Mouse (Mus musculus): ENCODE data around the gene Plpp3. TPM values are rescaled to one million over a fixed set of nuclear protein-coding genes. Genes with fewer than 3 reads are reported as not detected.
A peak's percentile ranks its signal among the peaks of the same experiment; 100 is the strongest.

Gene Plpp3
- polyA plus RNA-seq, 1 experiment from 2014 or later: 48.6 TPM

DNA sequence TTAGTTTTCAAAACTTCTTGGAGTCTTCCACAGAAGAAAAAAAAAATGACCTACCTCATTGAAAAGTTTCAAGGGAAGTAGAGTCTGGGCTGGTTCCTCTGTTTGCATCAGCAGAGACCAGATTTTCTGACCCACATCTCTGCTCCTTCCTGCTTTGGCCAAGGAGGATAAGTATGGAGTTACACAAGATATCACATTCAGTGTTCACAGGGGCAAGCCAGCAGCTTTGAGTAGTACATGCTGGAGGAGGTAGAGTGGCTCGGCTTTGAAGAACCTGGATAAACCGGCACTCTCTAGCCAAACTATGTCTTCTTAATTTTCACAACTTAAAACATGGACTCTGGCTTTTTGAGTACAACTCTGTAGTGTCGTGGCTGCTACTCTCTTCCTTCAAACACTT is 3.9 kb upstream of the Plpp3 start:
- Histone ChIP-seq H3K4me3 (ENCODE audit: low read depth, low read length) (no peak overlapping the region), H3K9ac (ENCODE audit: low read length) (no peak overlapping the region), H3K4me1 (ENCODE audit: control insufficient read depth, insufficient read depth, low read length) (no peaks in the 10 kb centered on the region), H3K4me2 (ENCODE audit: low read length) (no peak overlapping the region), H3K9me3 (replicated peaks; ENCODE audit: control insufficient read depth, low read length) (no peaks in the 10 kb centered on the region), H3K36me3 (ENCODE audit: control insufficient read depth, insufficient read depth, low read length) (no peaks in the 10 kb centered on the region), H3K27me3 (replicated peaks; ENCODE audit: control insufficient read depth, insufficient read depth, low read length) (no peaks in the 10 kb centered on the region), H3K27ac (ENCODE audit: low read depth, low read length) (no peak overlapping the region)
- ATAC-seq: no peak
- no peak for DNase-seq (ENCODE audit: low spot score)
- WGBS: 86% methylated on average over 3 of the region's 3 CpGs

- Histone ChIP-seq H3K9me3 (replicated peaks; ENCODE audit: control insufficient read depth, low read length) (no peaks in the 10 kb centered on the region), H3K36me3 (ENCODE audit: control insufficient read depth, insufficient read depth, low read length) (no peaks in the 10 kb centered on the region), H3K27ac (ENCODE audit: low read depth, low read length) (no peak overlapping the region), H3K9ac (ENCODE audit: low read length) (no peak overlapping the region), H3K27me3 (replicated peaks; ENCODE audit: control insufficient read depth, insufficient read depth, low read length) (no peaks in the 10 kb centered on the region), H3K4me2 (ENCODE audit: low read length) (no peak overlapping the region), H3K4me1 (ENCODE audit: control insufficient read depth, insufficient read depth, low read length) (no peaks in the 10 kb centered on the region), H3K4me3 (ENCODE audit: low read depth, low read length) (no peak overlapping the region)
- no peak for DNase-seq (ENCODE audit: low spot score)
- no peak for ATAC-seq
- 78% methylated on average over 7 of the region's 7 CpGs for WGBS
Measured at GRCm38 (mm10) chr4:105156281-105156680, 866 bp upstream of the Plpp3 start.

- no peaks in the 10 kb centered on the region for H3K9me3 ChIP-seq (replicated peaks; ENCODE audit: control insufficient read depth, low read length)
- ATAC-seq: no peak; the same call in 1 of the 2 replicates
- H3K27ac ChIP-seq (ENCODE audit: low read depth, low read length): peak overlapping the region; percentile 93; the same call in 1 of the 2 replicates
- H3K36me3 ChIP-seq (ENCODE audit: control insufficient read depth, insufficient read depth, low read length): 0 out of 2 replicates have a peak, but pooled peaks cover 5% of the 10 kb centered on the region
- peak overlapping the region; percentile 88 for H3K4me3 ChIP-seq (ENCODE audit: low read depth, low read length)
- peak overlapping the region; percentile 95; the same call in 1 of the 2 replicates for H3K9ac ChIP-seq (ENCODE audit: low read length)
- DNase-seq (ENCODE audit: low spot score): no peak
- 0% methylated on average over 4 of the region's 4 CpGs for WGBS
- peaks cover 3% of the 10 kb centered on the region; the same call in 1 of the 2 replicates for H3K4me1 ChIP-seq (ENCODE audit: control insufficient read depth, insufficient read depth, low read length)
- peak overlapping the region; percentile 67 for H3K4me2 ChIP-seq (ENCODE audit: low read length)
- H3K27me3 ChIP-seq (replicated peaks; ENCODE audit: control insufficient read depth, insufficient read depth, low read length): no peaks in the 10 kb centered on the region
Measured at GRCm38 (mm10) chr4:105156955-105157275, 232 bp upstream of the Plpp3 start.

DNA sequence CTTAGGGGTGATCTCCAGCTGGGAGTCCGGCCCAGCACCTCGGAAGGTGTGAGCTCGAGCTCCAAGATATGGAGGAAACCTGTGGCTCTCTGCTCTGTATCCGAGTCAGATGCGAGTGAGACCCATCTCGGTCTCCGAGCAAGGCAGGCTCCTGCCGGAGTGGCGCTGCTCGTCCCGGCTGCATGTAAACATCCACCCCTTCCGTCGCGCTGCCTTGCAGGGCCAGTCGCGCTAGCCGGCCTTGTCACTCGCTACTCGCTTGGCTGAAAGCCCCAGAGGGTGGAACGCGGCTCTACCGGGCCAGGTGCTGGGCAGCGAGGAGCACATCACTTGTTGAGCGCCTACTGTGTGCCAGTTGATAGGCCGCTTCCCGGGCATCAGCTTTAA is 1.0 kb downstream of the Plpp3 start:
- 0 out of 2 replicates have a peak, but pooled peaks cover 8% of the 10 kb centered on the region for H3K36me3 ChIP-seq (ENCODE audit: control insufficient read depth, insufficient read depth, low read length)
- H3K27me3 ChIP-seq (replicated peaks; ENCODE audit: control insufficient read depth, insufficient read depth, low read length): no peaks in the 10 kb centered on the region
- peak overlapping the region; percentile 88 for H3K4me3 ChIP-seq (ENCODE audit: low read depth, low read length)
- peaks cover 6% of the 10 kb centered on the region; the same call in 1 of the 2 replicates for H3K4me1 ChIP-seq (ENCODE audit: control insufficient read depth, insufficient read depth, low read length)
- ATAC-seq: peak; percentile 67
- peak; percentile 85 for DNase-seq (ENCODE audit: low spot score)
- no peaks in the 10 kb centered on the region for H3K9me3 ChIP-seq (replicated peaks; ENCODE audit: control insufficient read depth, low read length)
- peak overlapping the region; percentile 95 for H3K9ac ChIP-seq (ENCODE audit: low read length)
- peak overlapping the region; percentile 93 for H3K27ac ChIP-seq (ENCODE audit: low read depth, low read length)
- WGBS: under 1% methylated on average over 26 of the region's 26 CpGs
- H3K4me2 ChIP-seq (ENCODE audit: low read length): peak overlapping the region; percentile 67

DNA sequence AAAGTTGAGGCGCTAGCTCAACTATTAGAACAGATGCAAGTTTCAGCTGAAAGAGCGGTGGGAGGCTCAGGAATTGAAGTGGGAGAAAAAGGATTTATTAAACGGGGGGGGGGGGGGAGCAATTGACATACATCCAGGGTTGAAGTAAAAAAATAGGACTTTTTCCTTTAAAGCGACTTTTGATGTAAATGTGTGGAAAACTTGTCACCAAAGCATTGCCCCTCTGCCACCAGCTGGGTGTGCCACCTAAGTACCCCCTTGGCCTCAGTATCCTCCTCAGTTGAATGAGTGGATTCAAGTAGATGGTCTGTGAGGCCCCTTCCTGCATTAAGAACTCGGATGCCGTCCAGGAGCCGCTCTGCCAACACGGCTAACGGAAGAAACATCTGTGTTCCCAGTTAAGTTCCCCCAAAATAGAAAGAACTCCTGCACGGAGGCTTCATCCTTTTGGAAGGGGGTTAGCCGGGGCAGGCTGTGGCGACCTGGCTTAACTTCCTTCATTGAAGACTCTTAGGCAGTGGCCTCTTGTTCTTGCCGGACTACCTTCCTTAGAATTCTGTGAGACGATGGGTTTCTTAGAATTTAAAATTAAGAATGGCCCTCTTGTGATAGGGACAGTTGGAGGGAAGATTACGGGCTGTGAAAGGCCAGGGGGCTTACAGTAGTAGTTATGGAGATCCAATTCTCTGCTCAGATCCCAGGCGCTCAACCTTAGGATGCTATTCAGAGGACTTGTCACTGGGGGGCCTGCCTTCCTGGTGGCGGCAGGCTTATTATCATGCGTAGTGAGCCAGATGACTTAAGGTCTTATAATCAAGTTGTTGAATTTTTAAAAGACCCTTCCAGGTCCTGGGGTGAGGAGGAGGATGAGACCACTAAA is 1.7 kb downstream of the Plpp3 start:
- Histone ChIP-seq H3K9me3 (replicated peaks; ENCODE audit: control insufficient read depth, low read length) (no peaks in the 10 kb centered on the region), H3K4me1 (ENCODE audit: control insufficient read depth, insufficient read depth, low read length) (peaks cover 6% of the 10 kb centered on the region; the same call in 1 of the 2 replicates), H3K27me3 (replicated peaks; ENCODE audit: control insufficient read depth, insufficient read depth, low read length) (no peaks in the 10 kb centered on the region), H3K9ac (ENCODE audit: low read length) (peak overlapping the region; percentile 95), H3K4me2 (ENCODE audit: low read length) (peak overlapping the region; percentile 67), H3K27ac (ENCODE audit: low read depth, low read length) (peak overlapping the region; percentile 93; the same call in 1 of the 2 replicates), H3K36me3 (ENCODE audit: control insufficient read depth, insufficient read depth, low read length) (peaks cover 11% of the 10 kb centered on the region; the same call in 1 of the 2 replicates), H3K4me3 (ENCODE audit: low read depth, low read length) (peak overlapping the region; percentile 88)
- ATAC-seq (no peak), DNase-seq (ENCODE audit: low spot score) (peak; percentile 71)
- under 1% methylated on average over 18 of the region's 18 CpGs for WGBS

DNA sequence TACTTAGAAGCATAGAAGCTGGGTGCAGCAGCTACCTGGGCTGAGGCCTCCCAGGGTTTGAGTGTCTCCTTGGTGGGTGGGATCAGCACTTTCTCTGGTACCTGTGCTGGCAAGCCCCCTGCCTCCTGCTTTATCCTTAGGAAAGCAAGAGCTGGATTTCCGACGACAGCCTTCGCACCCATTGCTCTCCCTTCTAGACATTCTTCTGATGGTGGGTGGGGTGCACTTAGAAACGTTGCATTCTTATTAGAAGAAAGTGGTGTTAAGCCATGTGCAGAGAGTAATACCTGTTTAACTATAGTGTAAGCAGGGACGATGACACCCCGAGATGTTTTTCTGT is 2.4 kb downstream of the Plpp3 start:
- Histone ChIP-seq H3K4me1 (ENCODE audit: control insufficient read depth, insufficient read depth, low read length) (peaks cover 6% of the 10 kb centered on the region; the same call in 1 of the 2 replicates), H3K36me3 (ENCODE audit: control insufficient read depth, insufficient read depth, low read length) (peaks cover 12% of the 10 kb centered on the region; the same call in 1 of the 2 replicates), H3K9me3 (replicated peaks; ENCODE audit: control insufficient read depth, low read length) (no peaks in the 10 kb centered on the region), H3K4me2 (ENCODE audit: low read length) (peak overlapping the region; percentile 67), H3K27ac (ENCODE audit: low read depth, low read length) (no peak overlapping the region), H3K27me3 (replicated peaks; ENCODE audit: control insufficient read depth, insufficient read depth, low read length) (no peaks in the 10 kb centered on the region), H3K4me3 (ENCODE audit: low read depth, low read length) (peak overlapping the region; percentile 88), H3K9ac (ENCODE audit: low read length) (peak overlapping the region; percentile 95)
- ATAC-seq (no peak), DNase-seq (ENCODE audit: low spot score) (no peak)
- 8% methylated on average over 6 of the region's 6 CpGs for WGBS

DNA sequence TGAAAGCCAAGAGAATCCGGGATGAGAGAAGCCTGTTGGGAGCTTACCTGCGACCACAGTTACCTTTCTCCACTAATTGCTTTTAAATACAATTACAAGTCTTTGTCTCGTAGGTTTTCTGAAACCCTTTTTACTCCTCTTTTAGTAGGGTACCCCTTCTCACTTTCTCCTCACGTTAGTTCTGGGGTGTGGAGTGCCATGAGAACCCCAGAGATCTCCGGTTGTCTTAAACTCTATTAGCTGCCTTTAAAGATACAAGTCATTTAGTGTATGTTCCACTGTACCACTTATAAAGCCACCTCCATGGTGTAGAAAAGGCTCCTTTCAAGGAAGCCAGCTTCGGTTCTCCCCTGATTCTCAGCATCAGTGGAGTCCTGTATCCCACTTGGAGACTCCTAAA is 3.3 kb downstream of the Plpp3 start:
- H3K27ac ChIP-seq (ENCODE audit: low read depth, low read length): no peak overlapping the region
- 36% methylated on average over 6 of the region's 6 CpGs for WGBS

GRCm38 (mm10) chr4:105162014-105162413 is 4.9 kb downstream of the Plpp3 start:
- 0 out of 2 replicates have a peak overlapping the region, but pooled peaks have one; percentile 0 for H3K4me3 ChIP-seq (ENCODE audit: low read depth, low read length)
- no peak overlapping the region for H3K9ac ChIP-seq (ENCODE audit: low read length)
- no peak for ATAC-seq
- H3K4me2 ChIP-seq (ENCODE audit: low read length): peak overlapping the region; percentile 14; the same call in 1 of the 2 replicates
- no peaks in the 10 kb centered on the region for H3K27me3 ChIP-seq (replicated peaks; ENCODE audit: control insufficient read depth, insufficient read depth, low read length)
- H3K9me3 ChIP-seq (replicated peaks; ENCODE audit: control insufficient read depth, low read length): no peaks in the 10 kb centered on the region
- no peak for DNase-seq (ENCODE audit: low spot score)
- H3K36me3 ChIP-seq (ENCODE audit: control insufficient read depth, insufficient read depth, low read length): peaks cover 12% of the 10 kb centered on the region; the same call in 1 of the 2 replicates
- 48% methylated on average over 6 of the region's 6 CpGs for WGBS
- H3K27ac ChIP-seq (ENCODE audit: low read depth, low read length): no peak overlapping the region; the same call in 1 of the 2 replicates
- H3K4me1 ChIP-seq (ENCODE audit: control insufficient read depth, insufficient read depth, low read length): peaks cover 6% of the 10 kb centered on the region; the same call in 1 of the 2 replicates

More for the DNA sequence above, 3.3 kb downstream of the Plpp3 start:
- H3K4me1 ChIP-seq (ENCODE audit: control insufficient read depth, insufficient read depth, low read length): peaks cover 6% of the 10 kb centered on the region; the same call in 1 of the 2 replicates
- ATAC-seq: no peak
- peak overlapping the region; percentile 67 for H3K4me2 ChIP-seq (ENCODE audit: low read length)
- H3K9me3 ChIP-seq (replicated peaks; ENCODE audit: control insufficient read depth, low read length): no peaks in the 10 kb centered on the region
- peaks cover 12% of the 10 kb centered on the region; the same call in 1 of the 2 replicates for H3K36me3 ChIP-seq (ENCODE audit: control insufficient read depth, insufficient read depth, low read length)
- peak overlapping the region; percentile 88 for H3K4me3 ChIP-seq (ENCODE audit: low read depth, low read length)
- no peaks in the 10 kb centered on the region for H3K27me3 ChIP-seq (replicated peaks; ENCODE audit: control insufficient read depth, insufficient read depth, low read length)
- H3K9ac ChIP-seq (ENCODE audit: low read length): peak overlapping the region; percentile 52
- no peak for DNase-seq (ENCODE audit: low spot score)

DNA sequence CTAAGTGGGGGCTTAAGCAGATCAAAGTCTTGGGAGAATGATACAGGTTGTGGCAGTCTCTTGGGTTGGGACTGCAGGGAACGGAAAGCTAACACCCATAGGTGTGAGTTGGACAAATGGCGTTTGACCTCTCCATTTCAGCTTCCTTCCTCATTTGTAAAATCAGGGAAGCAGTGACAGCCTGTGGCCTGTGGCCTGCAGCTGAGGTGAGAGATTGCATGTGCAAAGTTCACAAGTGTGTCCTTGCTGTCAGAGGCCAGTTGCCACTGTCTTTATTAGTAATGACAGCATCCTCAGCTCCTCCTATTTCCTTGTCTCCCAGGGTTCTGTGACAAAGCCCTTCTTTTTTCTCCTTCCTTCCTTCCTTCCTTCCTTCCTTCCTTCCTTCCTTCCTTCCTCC is 5.5 kb downstream of the Plpp3 start:
- H3K27me3 ChIP-seq (replicated peaks; ENCODE audit: control insufficient read depth, insufficient read depth, low read length): no peaks in the 10 kb centered on the region
- no peak for ATAC-seq
- H3K4me1 ChIP-seq (ENCODE audit: control insufficient read depth, insufficient read depth, low read length): peaks cover 8% of the 10 kb centered on the region; the same call in 1 of the 2 replicates
- H3K9me3 ChIP-seq (replicated peaks; ENCODE audit: control insufficient read depth, low read length): no peaks in the 10 kb centered on the region
- H3K4me3 ChIP-seq (ENCODE audit: low read depth, low read length): no peak overlapping the region
- H3K27ac ChIP-seq (ENCODE audit: low read depth, low read length): no peak overlapping the region
- H3K36me3 ChIP-seq (ENCODE audit: control insufficient read depth, insufficient read depth, low read length): peaks cover 13% of the 10 kb centered on the region; the same call in 1 of the 2 replicates
- peak overlapping the region; percentile 14 for H3K4me2 ChIP-seq (ENCODE audit: low read length)
- no peak for DNase-seq (ENCODE audit: low spot score)
- no peak overlapping the region for H3K9ac ChIP-seq (ENCODE audit: low read length)
- 71% methylated on average over 2 of the region's 2 CpGs for WGBS
